Mouse (Mus musculus) thymus, postnatal 10 days (tissue): ENCODE results near the gene Gm42906.

ENCODE experiments used
- DNase-seq, 2 experiments: peaks; one replicate each; pipeline ENCODE4 v3.0.0; 2021; ENCODE audit warnings: low spot score in 2 of 2

The Gm42906 gene

GRCm38 (mm10) chr5:151428113-151428756 lies at the start of gene Gm42906:
Gene Gm42906 (minus strand): TSS chr5:151428163.
- DNase-seq, result no peak

GRCm38 (mm10) chr5:151445695-151446094 lies 17.7 kb upstream of the Gm42906 start:
- no peak for DNase-seq

- DNase-seq, result no peak
Observed at GRCm38 (mm10) chr5:151435106-151435505, 7.1 kb upstream of the Gm42906 start.

GRCm38 (mm10) chr5:151426466-151426865 lies 1.5 kb downstream of the Gm42906 start:
- no peak for DNase-seq

- no peak for DNase-seq
Observed at GRCm38 (mm10) chr5:151422692-151423091, 5.3 kb downstream of the Gm42906 start.

- DNase-seq, result no peak
Observed at GRCm38 (mm10) chr5:151421859-151422258, 6.1 kb downstream of the Gm42906 start.

- DNase-seq, result no peak
Observed at GRCm38 (mm10) chr5:151418551-151418950, 9.4 kb downstream of the Gm42906 start.

- DNase-seq, result no peak
Observed at GRCm38 (mm10) chr5:151417421-151418038, 10.4 kb downstream of the Gm42906 start.

- DNase-seq, result no peak
Observed at GRCm38 (mm10) chr5:151416988-151417387, 11.0 kb downstream of the Gm42906 start.

- no peak for DNase-seq
Observed at GRCm38 (mm10) chr5:151413617-151414016, 14.3 kb downstream of the Gm42906 start.

- no peak for DNase-seq
Observed at GRCm38 (mm10) chr5:151412666-151413463, 15.1 kb downstream of the Gm42906 start.

GRCm38 (mm10) chr5:151410006-151410405 lies 18.0 kb downstream of the Gm42906 start:
- no peak for DNase-seq

- DNase-seq, result no peak
Observed at GRCm38 (mm10) chr5:151409282-151409681, 18.7 kb downstream of the Gm42906 start.

GRCm38 (mm10) chr5:151408124-151408900 lies 19.7 kb downstream of the Gm42906 start:
- DNase-seq, result no peak

- DNase-seq, result no peak
Observed at GRCm38 (mm10) chr5:151407493-151407892, 20.5 kb downstream of the Gm42906 start.

- DNase-seq, result no peak
Observed at GRCm38 (mm10) chr5:151406276-151406675, 21.7 kb downstream of the Gm42906 start.

- DNase-seq, result no peak
Observed at GRCm38 (mm10) chr5:151405314-151405903, 22.6 kb downstream of the Gm42906 start.

- DNase-seq, result no peak
Observed at GRCm38 (mm10) chr5:151403586-151403985, 24.4 kb downstream of the Gm42906 start.

GRCm38 (mm10) chr5:151400557-151400944 lies 27.4 kb downstream of the Gm42906 start:
- DNase-seq, result no peak

- no peak for DNase-seq
Observed at GRCm38 (mm10) chr5:151399918-151400556, 27.9 kb downstream of the Gm42906 start.

- no peak for DNase-seq
Observed at GRCm38 (mm10) chr5:151396119-151396518, 31.8 kb downstream of the Gm42906 start.
